Mouse (Mus musculus): ENCODE results near the gene Bbox1. TPM values are rescaled to one million over a fixed set of nuclear protein-coding genes. Genes with fewer than 3 reads are reported as not detected.

The Bbox1 gene
- polyA plus RNA-seq, 1 experiment from 2014 or later: 0.11 TPM

DNA sequence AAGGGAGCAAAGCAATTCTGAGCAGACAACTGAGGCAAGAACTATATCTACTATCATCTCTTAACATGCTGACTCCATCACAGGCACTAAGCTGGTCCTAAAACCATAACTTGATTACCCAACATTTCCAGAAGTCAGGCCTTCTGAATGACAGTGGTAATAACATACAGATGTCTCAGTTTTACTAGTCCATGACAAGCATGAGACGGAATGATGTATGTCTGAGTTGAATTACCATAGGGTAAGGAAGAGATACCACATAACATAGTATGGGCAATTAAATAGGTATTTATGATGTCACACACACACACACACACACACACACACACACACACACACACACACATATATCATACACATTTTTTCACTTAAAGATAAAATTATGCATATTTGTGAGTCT lies 26.4 kb downstream of the Bbox1 start:
- WGBS: 83% methylated on average over 1 of the region's 1 CpGs
- H3K9ac ChIP-seq (ENCODE audit: low read length): no peak overlapping the region
- H3K4me3 ChIP-seq (ENCODE audit: low read length): no peak overlapping the region
- H3K36me3 ChIP-seq (ENCODE audit: control insufficient read depth, insufficient read depth): no peaks in the 10 kb centered on the region
- H3K4me2 ChIP-seq (ENCODE audit: low read depth, low read length): no peak overlapping the region
- no peak for ATAC-seq (replicated peaks; ENCODE audit: extremely low read depth, insufficient read depth, low FRiP score)
- no peaks in the 10 kb centered on the region for H3K27me3 ChIP-seq (ENCODE audit: control insufficient read depth, insufficient read depth, low read length)
- H3K27ac ChIP-seq (ENCODE audit: low read length): no peak overlapping the region
- H3K4me1 ChIP-seq (ENCODE audit: control insufficient read depth, insufficient read depth, low read length): no peaks in the 10 kb centered on the region
- no peaks in the 10 kb centered on the region for H3K9me3 ChIP-seq (replicated peaks; ENCODE audit: control insufficient read depth, low read length)

DNA sequence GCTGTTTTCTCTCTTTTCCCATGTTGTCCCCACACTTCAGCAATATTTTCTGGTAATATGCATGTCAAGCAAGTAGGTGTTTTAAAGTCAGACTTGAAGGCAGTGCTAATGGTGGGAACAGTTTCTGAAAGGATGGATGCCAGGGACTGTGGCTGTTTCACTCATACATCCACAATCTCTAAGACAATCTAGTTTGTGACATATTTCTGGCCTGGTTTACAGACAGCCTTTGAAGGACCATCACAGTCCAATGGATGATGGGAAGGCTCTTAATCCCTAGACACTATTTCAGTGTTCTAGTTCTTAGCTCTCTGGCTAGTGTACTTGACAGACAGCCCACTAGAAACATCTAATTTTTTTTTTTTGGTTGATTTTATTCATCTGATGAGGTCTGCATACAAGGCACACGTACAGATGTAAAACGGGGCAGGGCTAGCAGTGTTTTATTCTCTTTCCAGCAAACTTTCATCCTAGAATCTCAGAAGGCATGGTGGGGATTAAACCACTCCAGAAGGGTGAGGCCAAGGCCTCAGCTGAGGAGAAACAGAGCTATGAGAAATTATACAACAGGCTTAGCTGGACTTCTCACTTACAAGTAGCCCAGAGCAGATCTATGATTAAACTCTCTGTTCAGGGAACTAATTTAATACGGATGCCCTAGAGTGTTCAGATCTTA lies 28.4 kb downstream of the Bbox1 start:
- Histone ChIP-seq H3K9me3 (replicated peaks; ENCODE audit: control insufficient read depth, low read length) (no peaks in the 10 kb centered on the region), H3K4me3 (ENCODE audit: low read length) (no peak overlapping the region), H3K4me2 (ENCODE audit: low read depth, low read length) (no peak overlapping the region), H3K27me3 (ENCODE audit: control insufficient read depth, insufficient read depth, low read length) (no peaks in the 10 kb centered on the region), H3K36me3 (ENCODE audit: control insufficient read depth, insufficient read depth) (no peaks in the 10 kb centered on the region), H3K9ac (ENCODE audit: low read length) (no peak overlapping the region), H3K27ac (ENCODE audit: low read length) (no peak overlapping the region), H3K4me1 (ENCODE audit: control insufficient read depth, insufficient read depth, low read length) (no peaks in the 10 kb centered on the region)
- 74% methylated on average over 3 of the region's 3 CpGs for WGBS
- ATAC-seq (replicated peaks; ENCODE audit: extremely low read depth, insufficient read depth, low FRiP score): no peak

- no peak overlapping the region for H3K27ac ChIP-seq (ENCODE audit: low read length)
Measured at GRCm38 (mm10) chr2:110275424-110275823, 38.9 kb downstream of the Bbox1 start.

DNA sequence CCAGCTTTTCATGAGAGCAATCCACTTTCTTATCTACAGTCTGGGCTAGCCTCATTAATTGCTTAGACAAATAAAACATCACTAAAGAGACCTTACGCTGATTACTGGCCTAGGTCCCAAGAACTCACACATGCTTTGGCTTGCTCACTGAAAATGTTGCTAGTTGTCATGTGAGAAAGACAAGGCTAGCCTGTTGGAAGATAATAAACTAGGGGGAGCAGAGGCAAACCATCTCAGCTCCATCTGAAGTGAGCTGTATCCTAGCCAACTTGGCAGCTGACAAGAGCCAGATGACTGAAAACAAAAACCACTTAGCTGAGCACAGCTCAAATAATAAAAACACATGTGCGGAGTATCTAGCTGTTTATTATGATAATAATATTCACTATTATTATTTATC lies 40.2 kb downstream of the Bbox1 start:
- no peak overlapping the region for H3K27ac ChIP-seq (ENCODE audit: low read length)
- no peaks in the 10 kb centered on the region for H3K36me3 ChIP-seq (ENCODE audit: control insufficient read depth, insufficient read depth)
- ATAC-seq (replicated peaks; ENCODE audit: extremely low read depth, insufficient read depth, low FRiP score): peak; percentile 28; the same call in 1 of the 2 replicates

More at GRCm38 (mm10) chr2:110275424-110275823, 38.9 kb downstream of the Bbox1 start:
- no peak overlapping the region for H3K4me2 ChIP-seq (ENCODE audit: low read depth, low read length)
- H3K4me3 ChIP-seq (ENCODE audit: low read length): no peak overlapping the region
- 54% methylated on average over 2 of the region's 2 CpGs for WGBS
- no peaks in the 10 kb centered on the region for H3K4me1 ChIP-seq (ENCODE audit: control insufficient read depth, insufficient read depth, low read length)
- H3K36me3 ChIP-seq (ENCODE audit: control insufficient read depth, insufficient read depth): no peaks in the 10 kb centered on the region
- no peak overlapping the region for H3K9ac ChIP-seq (ENCODE audit: low read length)
- no peak for ATAC-seq (replicated peaks; ENCODE audit: extremely low read depth, insufficient read depth, low FRiP score)
- 0 out of 2 replicates have a peak, but pooled peaks cover 2% of the 10 kb centered on the region for H3K9me3 ChIP-seq (replicated peaks; ENCODE audit: control insufficient read depth, low read length)
- no peaks in the 10 kb centered on the region for H3K27me3 ChIP-seq (ENCODE audit: control insufficient read depth, insufficient read depth, low read length)

DNA sequence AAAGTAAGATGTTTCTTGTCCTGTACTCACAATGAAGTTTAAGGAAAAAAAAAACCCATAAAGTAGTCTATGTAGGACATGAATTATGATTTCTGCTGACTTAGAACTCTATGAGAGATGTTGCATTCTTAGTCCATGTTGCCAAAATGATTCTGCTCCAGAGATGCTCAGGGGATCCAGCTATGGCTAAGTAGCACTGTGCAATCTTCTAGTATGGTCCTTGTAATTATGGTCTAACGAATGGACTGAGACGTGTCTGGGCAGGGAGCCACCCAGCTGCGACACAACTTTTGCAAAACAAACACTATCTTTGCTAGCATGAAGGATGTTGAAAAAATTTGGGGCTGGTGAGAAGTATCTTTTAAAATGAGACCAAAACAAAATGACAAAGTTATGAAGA lies 45.1 kb downstream of the Bbox1 start:
- H3K9ac ChIP-seq (ENCODE audit: low read length): no peak overlapping the region
- no peak for ATAC-seq (replicated peaks; ENCODE audit: extremely low read depth, insufficient read depth, low FRiP score)
- H3K27me3 ChIP-seq (ENCODE audit: control insufficient read depth, insufficient read depth, low read length): no peaks in the 10 kb centered on the region
- no peak overlapping the region for H3K4me2 ChIP-seq (ENCODE audit: low read depth, low read length)
- WGBS: 75% methylated on average over 3 of the region's 3 CpGs
- H3K9me3 ChIP-seq (replicated peaks; ENCODE audit: control insufficient read depth, low read length): no peaks in the 10 kb centered on the region
- no peak overlapping the region for H3K27ac ChIP-seq (ENCODE audit: low read length)
- H3K4me1 ChIP-seq (ENCODE audit: control insufficient read depth, insufficient read depth, low read length): no peaks in the 10 kb centered on the region
- no peak overlapping the region for H3K4me3 ChIP-seq (ENCODE audit: low read length)
- H3K36me3 ChIP-seq (ENCODE audit: control insufficient read depth, insufficient read depth): no peaks in the 10 kb centered on the region

More for the DNA sequence above, 40.2 kb downstream of the Bbox1 start:
- Histone ChIP-seq H3K4me3 (ENCODE audit: low read length) (no peak overlapping the region), H3K27me3 (ENCODE audit: control insufficient read depth, insufficient read depth, low read length) (no peaks in the 10 kb centered on the region), H3K4me2 (ENCODE audit: low read depth, low read length) (no peak overlapping the region), H3K9me3 (replicated peaks; ENCODE audit: control insufficient read depth, low read length) (0 out of 2 replicates have a peak, but pooled peaks cover 2% of the 10 kb centered on the region), H3K9ac (ENCODE audit: low read length) (no peak overlapping the region), H3K4me1 (ENCODE audit: control insufficient read depth, insufficient read depth, low read length) (no peaks in the 10 kb centered on the region)
- 41% methylated on average over 2 of the region's 2 CpGs for WGBS

- Histone ChIP-seq H3K4me3 (ENCODE audit: low read length) (no peak overlapping the region), H3K9me3 (replicated peaks; ENCODE audit: control insufficient read depth, low read length) (no peaks in the 10 kb centered on the region), H3K27me3 (ENCODE audit: control insufficient read depth, insufficient read depth, low read length) (no peaks in the 10 kb centered on the region), H3K4me1 (ENCODE audit: control insufficient read depth, insufficient read depth, low read length) (0 out of 2 replicates have a peak, but pooled peaks cover 2% of the 10 kb centered on the region), H3K27ac (ENCODE audit: low read length) (no peak overlapping the region), H3K9ac (ENCODE audit: low read length) (no peak overlapping the region), H3K4me2 (ENCODE audit: low read depth, low read length) (no peak overlapping the region), H3K36me3 (ENCODE audit: control insufficient read depth, insufficient read depth) (no peaks in the 10 kb centered on the region)
- no peak for ATAC-seq (replicated peaks; ENCODE audit: extremely low read depth, insufficient read depth, low FRiP score)
- 66% methylated on average over 9 of the region's 9 CpGs for WGBS
Measured at GRCm38 (mm10) chr2:110232252-110232651, 82.1 kb downstream of the Bbox1 start.

GRCm38 (mm10) chr2:110230753-110231152 lies 83.6 kb downstream of the Bbox1 start:
- Histone ChIP-seq H3K9ac (ENCODE audit: low read length) (no peak overlapping the region), H3K4me1 (ENCODE audit: control insufficient read depth, insufficient read depth, low read length) (0 out of 2 replicates have a peak, but pooled peaks cover 2% of the 10 kb centered on the region), H3K36me3 (ENCODE audit: control insufficient read depth, insufficient read depth) (no peaks in the 10 kb centered on the region), H3K27me3 (ENCODE audit: control insufficient read depth, insufficient read depth, low read length) (no peaks in the 10 kb centered on the region), H3K4me2 (ENCODE audit: low read depth, low read length) (no peak overlapping the region), H3K27ac (ENCODE audit: low read length) (no peak overlapping the region), H3K9me3 (replicated peaks; ENCODE audit: control insufficient read depth, low read length) (no peaks in the 10 kb centered on the region), H3K4me3 (ENCODE audit: low read length) (no peak overlapping the region)
- 77% methylated on average over 4 of the region's 4 CpGs for WGBS
- no peak for ATAC-seq (replicated peaks; ENCODE audit: extremely low read depth, insufficient read depth, low FRiP score)

- Histone ChIP-seq H3K27ac (ENCODE audit: low read length) (no peak overlapping the region), H3K36me3 (ENCODE audit: control insufficient read depth, insufficient read depth) (no peaks in the 10 kb centered on the region), H3K4me1 (ENCODE audit: control insufficient read depth, insufficient read depth, low read length) (0 out of 2 replicates have a peak, but pooled peaks cover 2% of the 10 kb centered on the region), H3K27me3 (ENCODE audit: control insufficient read depth, insufficient read depth, low read length) (no peaks in the 10 kb centered on the region), H3K4me3 (ENCODE audit: low read length) (no peak overlapping the region), H3K9ac (ENCODE audit: low read length) (peak overlapping the region; percentile 43; the same call in 1 of the 2 replicates), H3K4me2 (ENCODE audit: low read depth, low read length) (peak overlapping the region; percentile 37; the same call in 1 of the 2 replicates), H3K9me3 (replicated peaks; ENCODE audit: control insufficient read depth, low read length) (no peaks in the 10 kb centered on the region)
- WGBS: 27% methylated on average over 15 of the region's 15 CpGs
- ATAC-seq (replicated peaks; ENCODE audit: extremely low read depth, insufficient read depth, low FRiP score): peak; percentile 79
Measured at GRCm38 (mm10) chr2:110229143-110230087, 84.9 kb downstream of the Bbox1 start.

DNA sequence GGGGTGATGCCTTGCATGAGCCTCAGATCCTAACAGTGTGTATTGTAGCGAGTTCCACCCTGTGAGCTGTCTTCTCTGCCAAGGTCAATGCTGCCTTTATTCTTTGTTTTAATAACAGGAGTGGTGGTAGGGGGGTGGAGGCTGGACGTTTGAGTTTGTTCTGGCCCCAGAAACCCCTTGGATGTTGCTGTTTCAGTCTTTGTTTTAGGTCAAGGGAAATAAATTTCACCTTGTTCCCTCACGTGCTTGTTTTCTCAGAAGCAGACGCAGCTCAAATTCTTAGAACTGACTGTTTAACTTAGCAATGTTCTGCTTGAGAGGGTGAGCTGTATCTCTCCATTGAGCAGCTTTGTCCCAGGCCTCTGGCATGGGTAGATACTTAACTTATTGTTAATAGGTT lies 87.9 kb downstream of the Bbox1 start:
- H3K9me3 ChIP-seq (replicated peaks; ENCODE audit: control insufficient read depth, low read length): no peaks in the 10 kb centered on the region
- H3K4me2 ChIP-seq (ENCODE audit: low read depth, low read length): no peak overlapping the region
- H3K27ac ChIP-seq (ENCODE audit: low read length): no peak overlapping the region
- ATAC-seq (replicated peaks; ENCODE audit: extremely low read depth, insufficient read depth, low FRiP score): no peak
- no peaks in the 10 kb centered on the region for H3K36me3 ChIP-seq (ENCODE audit: control insufficient read depth, insufficient read depth)
- H3K4me1 ChIP-seq (ENCODE audit: control insufficient read depth, insufficient read depth, low read length): 0 out of 2 replicates have a peak, but pooled peaks cover 2% of the 10 kb centered on the region
- no peak overlapping the region for H3K9ac ChIP-seq (ENCODE audit: low read length)
- no peaks in the 10 kb centered on the region for H3K27me3 ChIP-seq (ENCODE audit: control insufficient read depth, insufficient read depth, low read length)
- WGBS: 56% methylated on average over 4 of the region's 4 CpGs
- H3K4me3 ChIP-seq (ENCODE audit: low read length): no peak overlapping the region

Data from heart, embryonic 16.5 days (tissue).